Mouse (Mus musculus): ENCODE results near the gene Npm3. TPM values are rescaled to one million over a fixed set of nuclear protein-coding genes. Genes with fewer than 3 reads are reported as not detected.

Gene Npm3
- polyA plus RNA-seq, 1 experiment: 175 TPM

DNA sequence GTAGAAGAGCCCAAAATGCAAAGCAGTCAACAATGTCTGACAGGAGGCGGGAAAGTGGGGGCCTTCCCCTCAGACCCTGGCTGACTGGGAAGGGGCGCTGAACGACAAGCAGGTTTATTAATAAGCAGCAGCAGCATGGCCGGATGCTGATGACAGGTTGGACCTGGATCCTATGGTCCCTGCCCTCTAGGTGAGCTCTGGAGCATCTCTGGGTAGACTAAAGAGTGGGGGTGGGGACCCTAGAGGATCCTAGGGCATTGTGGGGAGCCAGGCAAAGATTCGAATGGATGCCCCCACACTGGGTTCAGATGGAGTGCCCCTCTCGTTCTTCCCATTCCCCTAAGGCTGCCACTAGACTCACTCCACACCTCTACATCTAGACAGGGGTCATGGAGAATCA, 43.0 kb upstream of the Npm3 start:
- no peak overlapping the region for H3ac ChIP-seq (ENCODE audit: control insufficient read depth, insufficient read length, low read depth)
- TF ChIP-seq MYOG (IDR thresholded peaks at IDR 0.05; ENCODE audit: control insufficient read depth, extremely low read depth, insufficient read length) (no peak), MYOD1 (IDR thresholded peaks at IDR 0.05; ENCODE audit: control insufficient read depth, insufficient read length, low read depth) (no peak), CEBPB (IDR thresholded peaks at IDR 0.05; ENCODE audit: low read depth) (no peak), USF1 (IDR thresholded peaks at IDR 0.05; ENCODE audit: low read depth) (no peak), MAX (IDR thresholded peaks at IDR 0.05) (no peak), CTCF (IDR thresholded peaks at IDR 0.05; ENCODE audit: control insufficient read depth, insufficient read depth, insufficient read length) (no peak), FOSL1 (IDR thresholded peaks at IDR 0.05; ENCODE audit: insufficient read depth, low read length, poor library complexity, severe bottlenecking) (no peak)

DNA sequence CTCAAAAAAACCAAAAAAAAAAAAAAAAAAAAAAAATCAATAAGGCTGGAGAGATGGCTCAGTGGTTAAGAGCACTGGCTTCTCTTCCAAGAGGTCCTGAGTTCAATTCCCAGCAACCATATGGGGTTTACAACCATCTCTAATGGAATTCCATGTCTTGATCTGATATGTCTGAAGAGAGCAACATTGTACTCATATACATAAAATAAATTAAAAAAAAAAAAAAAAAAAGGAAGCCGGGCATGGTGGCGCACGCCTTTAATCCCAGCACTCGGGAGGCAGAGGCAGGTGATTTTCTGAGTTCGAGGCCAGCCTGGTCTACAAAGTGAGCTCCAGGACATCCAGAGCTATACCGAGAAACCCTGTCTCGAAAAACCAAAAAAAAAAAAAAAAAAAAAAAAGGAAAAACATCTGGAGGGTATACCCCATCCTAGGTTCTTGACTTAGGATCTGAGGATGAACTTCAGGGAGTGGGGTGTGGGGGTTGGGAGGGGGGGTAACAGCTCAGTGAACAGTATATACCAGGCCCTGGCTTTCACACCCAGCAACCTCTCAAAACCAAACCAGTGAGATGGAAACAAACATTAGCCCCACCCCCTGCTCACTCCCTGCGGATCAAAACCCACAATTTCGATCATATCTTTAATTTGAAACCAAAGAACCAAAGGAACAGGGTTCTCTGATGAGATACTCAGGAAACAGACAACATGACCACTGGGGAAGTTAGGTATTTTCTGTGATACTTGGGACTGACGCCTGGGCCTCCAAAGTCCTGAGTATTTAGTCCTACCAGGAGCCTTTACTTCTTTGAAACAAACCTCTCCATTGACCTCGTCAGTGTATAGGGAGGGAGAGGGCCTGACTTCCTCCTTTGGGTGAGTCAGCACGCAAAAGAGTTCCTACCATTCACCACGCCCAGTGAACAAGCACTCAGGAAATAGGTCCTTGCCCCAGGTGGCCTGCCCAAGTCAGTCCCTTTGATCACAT, 40.8 kb upstream of the Npm3 start:
- no peaks in the 10 kb centered on the region for H3K79me2 ChIP-seq (ENCODE audit: control insufficient read depth, insufficient read depth)
- no peaks in the 10 kb centered on the region for H3K79me3 ChIP-seq (ENCODE audit: low read depth)
- no peak overlapping the region for H3K4me3 ChIP-seq (ENCODE audit: insufficient read depth, poor library complexity, severe bottlenecking)
- TF ChIP-seq MAX (IDR thresholded peaks at IDR 0.05) (no peak), CEBPB (IDR thresholded peaks at IDR 0.05; ENCODE audit: low read depth) (no peak), FOSL1 (IDR thresholded peaks at IDR 0.05; ENCODE audit: insufficient read depth, low read length, poor library complexity, severe bottlenecking) (no peak), USF1 (IDR thresholded peaks at IDR 0.05; ENCODE audit: low read depth) (no peak), MYOG (IDR thresholded peaks at IDR 0.05; ENCODE audit: control insufficient read depth, extremely low read depth, insufficient read length) (no peak), CTCF (IDR thresholded peaks at IDR 0.05; ENCODE audit: control insufficient read depth, insufficient read depth, insufficient read length) (no peak), MYOD1 (IDR thresholded peaks at IDR 0.05; ENCODE audit: control insufficient read depth, insufficient read length, low read depth) (no peak)
- H3K36me3 ChIP-seq (ENCODE audit: control insufficient read depth, insufficient read depth): no peaks in the 10 kb centered on the region
- H3K27me3 ChIP-seq (ENCODE audit: control insufficient read depth, insufficient read depth, insufficient read length): no peaks in the 10 kb centered on the region
- no peak overlapping the region for H3ac ChIP-seq (ENCODE audit: control insufficient read depth, insufficient read length, low read depth)

More for the DNA sequence above, 43.0 kb upstream of the Npm3 start:
- no peaks in the 10 kb centered on the region for H3K36me3 ChIP-seq (ENCODE audit: control insufficient read depth, insufficient read depth)
- no peaks in the 10 kb centered on the region for H3K27me3 ChIP-seq (ENCODE audit: control insufficient read depth, insufficient read depth, insufficient read length)
- H3K79me2 ChIP-seq (ENCODE audit: control insufficient read depth, insufficient read depth): no peaks in the 10 kb centered on the region
- no peak overlapping the region for H3K4me3 ChIP-seq (ENCODE audit: insufficient read depth, poor library complexity, severe bottlenecking)
- no peaks in the 10 kb centered on the region for H3K79me3 ChIP-seq (ENCODE audit: low read depth)

DNA sequence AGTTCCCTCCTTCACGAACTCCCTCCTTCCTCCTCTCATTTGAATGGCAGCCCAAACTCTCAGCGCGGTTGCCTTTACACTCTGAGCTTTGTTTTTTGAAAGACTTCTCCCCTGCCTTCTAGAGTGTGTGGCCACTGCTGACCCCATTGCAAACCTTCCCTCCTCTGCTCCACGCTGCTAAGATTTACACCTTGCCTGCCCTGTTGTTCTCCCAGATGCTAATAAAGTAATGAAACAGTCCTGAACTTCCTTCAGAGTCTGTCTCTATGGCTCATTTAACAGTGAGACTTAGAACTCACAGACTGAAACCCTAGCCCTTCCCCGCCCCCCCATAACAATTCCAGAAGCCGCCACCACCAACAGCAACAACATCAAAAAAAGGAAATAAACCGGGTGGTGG, 40.0 kb upstream of the Npm3 start:
- Histone ChIP-seq H3K79me2 (ENCODE audit: control insufficient read depth, insufficient read depth) (no peaks in the 10 kb centered on the region), H3ac (ENCODE audit: control insufficient read depth, insufficient read length, low read depth) (no peak overlapping the region), H3K27me3 (ENCODE audit: control insufficient read depth, insufficient read depth, insufficient read length) (no peaks in the 10 kb centered on the region), H3K79me3 (ENCODE audit: low read depth) (no peaks in the 10 kb centered on the region), H3K4me3 (ENCODE audit: insufficient read depth, poor library complexity, severe bottlenecking) (no peak overlapping the region), H3K36me3 (ENCODE audit: control insufficient read depth, insufficient read depth) (no peaks in the 10 kb centered on the region)
- TF ChIP-seq CEBPB (IDR thresholded peaks at IDR 0.05; ENCODE audit: low read depth) (no peak), FOSL1 (IDR thresholded peaks at IDR 0.05; ENCODE audit: insufficient read depth, low read length, poor library complexity, severe bottlenecking) (no peak), MAX (IDR thresholded peaks at IDR 0.05) (no peak), USF1 (IDR thresholded peaks at IDR 0.05; ENCODE audit: low read depth) (no peak), MYOG (IDR thresholded peaks at IDR 0.05; ENCODE audit: control insufficient read depth, extremely low read depth, insufficient read length) (no peak), CTCF (IDR thresholded peaks at IDR 0.05; ENCODE audit: control insufficient read depth, insufficient read depth, insufficient read length) (no peak), MYOD1 (IDR thresholded peaks at IDR 0.05; ENCODE audit: control insufficient read depth, insufficient read length, low read depth) (no peak)

DNA sequence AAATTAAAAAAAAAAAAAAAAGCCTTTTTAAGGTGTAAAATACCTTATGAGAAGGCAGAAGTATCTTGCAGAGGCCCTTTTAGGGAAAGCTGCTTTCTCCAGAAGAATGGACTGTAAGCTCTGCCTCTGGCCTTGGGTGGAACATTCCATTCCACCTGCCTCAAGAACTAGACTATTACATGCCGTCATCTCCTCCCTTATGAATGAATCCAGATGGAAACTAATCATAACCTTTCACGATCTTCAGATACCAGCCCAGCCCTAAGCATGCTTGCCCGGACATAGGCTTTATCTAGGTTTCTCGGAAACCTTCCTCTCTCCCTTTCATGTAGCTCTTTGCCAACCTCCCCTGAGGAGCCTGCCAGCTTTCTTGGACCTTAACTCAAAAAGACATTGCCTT, 38.9 kb upstream of the Npm3 start:
- H3K36me3 ChIP-seq (ENCODE audit: control insufficient read depth, insufficient read depth): no peaks in the 10 kb centered on the region
- no peak overlapping the region for H3ac ChIP-seq (ENCODE audit: control insufficient read depth, insufficient read length, low read depth)
- H3K79me2 ChIP-seq (ENCODE audit: control insufficient read depth, insufficient read depth): no peaks in the 10 kb centered on the region
- H3K4me3 ChIP-seq (ENCODE audit: insufficient read depth, poor library complexity, severe bottlenecking): no peak overlapping the region
- no peaks in the 10 kb centered on the region for H3K79me3 ChIP-seq (ENCODE audit: low read depth)
- TF ChIP-seq USF1 (IDR thresholded peaks at IDR 0.05; ENCODE audit: low read depth) (no peak), CTCF (IDR thresholded peaks at IDR 0.05; ENCODE audit: control insufficient read depth, insufficient read depth, insufficient read length) (no peak), MAX (IDR thresholded peaks at IDR 0.05) (no peak), FOSL1 (IDR thresholded peaks at IDR 0.05; ENCODE audit: insufficient read depth, low read length, poor library complexity, severe bottlenecking) (no peak), CEBPB (IDR thresholded peaks at IDR 0.05; ENCODE audit: low read depth) (no peak), MYOD1 (IDR thresholded peaks at IDR 0.05; ENCODE audit: control insufficient read depth, insufficient read length, low read depth) (no peak), MYOG (IDR thresholded peaks at IDR 0.05; ENCODE audit: control insufficient read depth, extremely low read depth, insufficient read length) (no peak)
- no peaks in the 10 kb centered on the region for H3K27me3 ChIP-seq (ENCODE audit: control insufficient read depth, insufficient read depth, insufficient read length)

DNA sequence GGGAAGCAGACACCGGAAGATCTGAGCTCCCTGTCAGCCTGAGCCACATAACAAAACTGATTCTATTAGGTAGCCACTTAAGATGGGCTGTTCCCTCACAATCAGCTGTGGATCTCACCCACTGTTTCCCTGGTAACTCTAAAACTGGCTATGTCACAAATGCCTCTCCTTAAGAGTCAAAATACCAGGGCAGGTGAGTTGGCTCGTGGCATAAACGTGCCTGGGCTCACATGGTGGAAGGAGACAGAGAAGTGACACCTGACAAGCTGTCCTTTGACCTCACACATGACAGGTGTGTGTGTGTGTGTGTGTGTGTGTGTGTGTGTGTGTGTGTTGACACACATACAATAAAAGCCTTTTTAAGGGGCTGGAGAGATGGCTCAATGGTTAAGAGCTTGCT, 38.1 kb upstream of the Npm3 start:
- Histone ChIP-seq H3K4me3 (ENCODE audit: insufficient read depth, poor library complexity, severe bottlenecking) (no peak overlapping the region), H3ac (ENCODE audit: control insufficient read depth, insufficient read length, low read depth) (no peak overlapping the region), H3K79me2 (ENCODE audit: control insufficient read depth, insufficient read depth) (peaks cover 8% of the 10 kb centered on the region), H3K36me3 (ENCODE audit: control insufficient read depth, insufficient read depth) (no peaks in the 10 kb centered on the region), H3K79me3 (ENCODE audit: low read depth) (peaks cover 5% of the 10 kb centered on the region), H3K27me3 (ENCODE audit: control insufficient read depth, insufficient read depth, insufficient read length) (no peaks in the 10 kb centered on the region)
- TF ChIP-seq MYOG (IDR thresholded peaks at IDR 0.05; ENCODE audit: control insufficient read depth, extremely low read depth, insufficient read length): no peak

Measured in C2C12 (cell line).